Mouse (Mus musculus) embryo, embryonic 11.5 days (tissue): ENCODE results near the gene Olfr743.
"Not testable (repeated sequence)": the region's sequence is repeated elsewhere in the genome, so short reads cannot be mapped to it uniquely, and the experiment has no call there.

Experiments used
- DNase-seq: peaks from one replicate; pipeline ENCODE4 v3.0.0-alpha.2; 2012; ENCODE audit warnings: low read depth, low spot score

Olfr743 gene

GRCm38 (mm10) chr14:50521539-50521938, at the start of gene Olfr743:
TSS of gene Olfr743 (plus strand) at chr14:50521839.
- no peak for DNase-seq

GRCm38 (mm10) chr14:50472438-50472837, 49.2 kb upstream of the Olfr743 start, which contains the start of gene Olfr741:
TSS of gene Olfr741 (plus strand) at chr14:50472738.
- no peak for DNase-seq

GRCm38 (mm10) chr14:50478406-50478805, 43.2 kb upstream of the Olfr743 start:
- DNase-seq, result no peak

GRCm38 (mm10) chr14:50503300-50503699, 18.3 kb upstream of the Olfr743 start, which contains the start of gene Olfr742:
TSS of gene Olfr742 (plus strand) at chr14:50503600.
- no peak for DNase-seq

- DNase-seq, result no peak
Measured at GRCm38 (mm10) chr14:50552734-50553133, 31.1 kb downstream of the Olfr743 start.

GRCm38 (mm10) chr14:50573056-50573455, 51.4 kb downstream of the Olfr743 start:
- not testable (repeated sequence) for DNase-seq
